Mouse (Mus musculus) hindbrain, embryonic 11.5 days (tissue): Measurements from ENCODE around the gene Ccdc91. TPM values are rescaled to one million over a fixed set of nuclear protein-coding genes. Genes with fewer than 3 reads are reported as not detected.

ENCODE experiments used
- polyA plus RNA-seq: library from polyadenylated mRNA; unstranded; fragments of >200 nt; fragmentation: Nextera tagmentation; extraction: Ambion mirVana; gene quantifications from 2 replicates; pipeline ENCODE4 v1.2.1, GENCODE M21; 2014

The Ccdc91 gene
- polyA plus RNA-seq, 1 experiment from 2014 or later = 32.2 TPM

Other genes starting within 250 kb of the Ccdc91 start
- gene Pthlh, start 211.6 kb upstream of the Ccdc91 start, polyA plus RNA-seq = 5.6 and 7.4 TPM in 2 replicates